Mouse (Mus musculus) megakaryocyte, embryonic 14.5 days (primary cell): ENCODE measurements around the gene 4930503B20Rik. TPM values are rescaled to one million over a fixed set of nuclear protein-coding genes. Genes with fewer than 3 reads are reported as not detected.

Experiments
- H3K27me3 ChIP-seq: replicated peaks from 2 replicates; pipeline ENCODE3; 2012; ENCODE audit warnings: inconsistent platforms
- H3K36me3 ChIP-seq: replicated peaks from 2 replicates; pipeline ENCODE3; 2012; ENCODE audit warnings: low read length, inconsistent platforms, mixed read lengths
- H3K4me1 ChIP-seq: 2 replicates; pipeline ENCODE4 v1.6.1; 2012; ENCODE audit warnings: inconsistent platforms
- H3K4me3 ChIP-seq: replicated peaks from 2 replicates; pipeline ENCODE3; 2012; ENCODE audit warnings: moderate library complexity, mild to moderate bottlenecking, inconsistent platforms
- H3K9me3 ChIP-seq: 2 replicates; pipeline ENCODE4 v1.6.1; 2012; ENCODE audit warnings: inconsistent platforms
- FLI1 ChIP-seq: IDR thresholded peaks from 2 replicates; pipeline ENCODE4 v1.6.1; 2012; ENCODE audit warnings: low read length, inconsistent platforms, mixed read lengths
- GATA1 ChIP-seq: IDR thresholded peaks from 3 replicates; pipeline ENCODE4 v1.6.1; 2012; ENCODE audit warnings: mixed read lengths, low read length, inconsistent platforms, borderline replicate concordance
- polyA plus RNA-seq: library from polyadenylated mRNA; stranded (reverse); fragments of >175 nt; gene quantifications from 2 replicates; pipeline ENCODE4 v1.2.3, GENCODE M21; 2012; ENCODE audit warnings: low replicate concordance; ENCODE audit not compliant: insufficient read depth

Gene 4930503B20Rik
- polyA plus RNA-seq, 1 experiment, result not detected

- TF ChIP-seq FLI1 (no peak), GATA1 (no peak)
- no peaks in the 10 kb centered on the region for H3K36me3 ChIP-seq
- H3K4me3 ChIP-seq, result no peak overlapping the region
- peaks cover 28% of the 10 kb centered on the region for H3K4me1 ChIP-seq
- H3K27me3 ChIP-seq, result peaks cover 16% of the 10 kb centered on the region
- H3K9me3 ChIP-seq, result no peaks in the 10 kb centered on the region
Measured at GRCm38 (mm10) chr3:146680625-146681024, 29.5 kb upstream of the 4930503B20Rik start.

GRCm38 (mm10) chr3:146679646-146680045, 28.5 kb upstream of the 4930503B20Rik start:
- Histone ChIP-seq H3K36me3 (no peaks in the 10 kb centered on the region), H3K4me1 (peaks cover 18% of the 10 kb centered on the region), H3K9me3 (no peaks in the 10 kb centered on the region), H3K27me3 (peaks cover 7% of the 10 kb centered on the region), H3K4me3 (no peak overlapping the region)
- TF ChIP-seq GATA1 (no peak), FLI1 (no peak)

GRCm38 (mm10) chr3:146676193-146676592, 25.1 kb upstream of the 4930503B20Rik start:
- no peaks in the 10 kb centered on the region for H3K36me3 ChIP-seq
- H3K27me3 ChIP-seq, result peaks cover 2% of the 10 kb centered on the region

GRCm38 (mm10) chr3:146675101-146675500, 24.0 kb upstream of the 4930503B20Rik start:
- Histone ChIP-seq H3K9me3 (no peaks in the 10 kb centered on the region), H3K4me1 (no peaks in the 10 kb centered on the region), H3K36me3 (no peaks in the 10 kb centered on the region), H3K27me3 (no peaks in the 10 kb centered on the region), H3K4me3 (no peak overlapping the region)
- TF ChIP-seq GATA1 (no peak), FLI1 (no peak)

More at GRCm38 (mm10) chr3:146676193-146676592, 25.1 kb upstream of the 4930503B20Rik start:
- Histone ChIP-seq H3K4me3 (no peak overlapping the region), H3K9me3 (no peaks in the 10 kb centered on the region), H3K4me1 (no peaks in the 10 kb centered on the region)
- no peak for TF ChIP-seq GATA1

- TF ChIP-seq FLI1, result no peak
- TF ChIP-seq GATA1, result no peak
- Histone ChIP-seq H3K9me3 (no peaks in the 10 kb centered on the region), H3K4me1 (no peaks in the 10 kb centered on the region), H3K27me3 (no peaks in the 10 kb centered on the region), H3K36me3 (no peaks in the 10 kb centered on the region), H3K4me3 (no peak overlapping the region)
Measured at GRCm38 (mm10) chr3:146671121-146671520, 20.0 kb upstream of the 4930503B20Rik start.

- peaks cover 31% of the 10 kb centered on the region for H3K4me1 ChIP-seq
- H3K9me3 ChIP-seq, result 0 out of 2 replicates have a peak, but pooled peaks cover 5% of the 10 kb centered on the region
- H3K36me3 ChIP-seq, result no peaks in the 10 kb centered on the region
- H3K4me3 ChIP-seq, result no peak overlapping the region
- no peaks in the 10 kb centered on the region for H3K27me3 ChIP-seq
- no peak for TF ChIP-seq GATA1
- TF ChIP-seq FLI1, result no peak
Measured at GRCm38 (mm10) chr3:146661907-146662306, 10.8 kb upstream of the 4930503B20Rik start.

- Histone ChIP-seq H3K4me1 (peaks cover 32% of the 10 kb centered on the region), H3K4me3 (no peak overlapping the region), H3K36me3 (no peaks in the 10 kb centered on the region), H3K27me3 (no peaks in the 10 kb centered on the region), H3K9me3 (0 out of 2 replicates have a peak, but pooled peaks cover 5% of the 10 kb centered on the region)
- TF ChIP-seq GATA1 (no peak), FLI1 (no peak)
Measured at GRCm38 (mm10) chr3:146661001-146661400, 9.9 kb upstream of the 4930503B20Rik start.

- H3K27me3 ChIP-seq, result no peaks in the 10 kb centered on the region
- H3K9me3 ChIP-seq, result 0 out of 2 replicates have a peak, but pooled peaks cover 5% of the 10 kb centered on the region
- TF ChIP-seq FLI1 (no peak), GATA1 (no peak)
- H3K4me1 ChIP-seq, result peaks cover 46% of the 10 kb centered on the region
- no peak overlapping the region for H3K4me3 ChIP-seq
- H3K36me3 ChIP-seq, result no peaks in the 10 kb centered on the region
Measured at GRCm38 (mm10) chr3:146659321-146659720, 8.2 kb upstream of the 4930503B20Rik start.

- Histone ChIP-seq H3K9me3 (no peaks in the 10 kb centered on the region), H3K4me3 (no peak overlapping the region), H3K36me3 (no peaks in the 10 kb centered on the region), H3K27me3 (no peaks in the 10 kb centered on the region), H3K4me1 (peaks cover 55% of the 10 kb centered on the region)
- no peak for TF ChIP-seq FLI1
- TF ChIP-seq GATA1, result no peak
Measured at GRCm38 (mm10) chr3:146658061-146658639, 7.0 kb upstream of the 4930503B20Rik start.

GRCm38 (mm10) chr3:146657433-146657832, 6.3 kb upstream of the 4930503B20Rik start:
- Histone ChIP-seq H3K27me3 (no peaks in the 10 kb centered on the region), H3K9me3 (no peaks in the 10 kb centered on the region), H3K4me3 (peak overlapping the region; percentile 29), H3K36me3 (no peaks in the 10 kb centered on the region), H3K4me1 (peaks cover 55% of the 10 kb centered on the region)
- no peak for TF ChIP-seq FLI1
- no peak for TF ChIP-seq GATA1
